Mouse (Mus musculus) spleen, postnatal 0 days (tissue): ENCODE measurements around the gene Acot2. TPM values are rescaled to one million over a fixed set of nuclear protein-coding genes. Genes with fewer than 3 reads are reported as not detected.

Experiments used
- polyA plus RNA-seq: library from polyadenylated mRNA; unstranded; fragments of >200 nt; fragmentation: Nextera tagmentation; extraction: Ambion mirVana; gene quantifications from 2 replicates; pipeline ENCODE4 v1.2.1, GENCODE M21; 2015

Gene Acot2
- polyA plus RNA-seq, result 19.0 and 19.9 TPM in 2 replicates

DNA sequence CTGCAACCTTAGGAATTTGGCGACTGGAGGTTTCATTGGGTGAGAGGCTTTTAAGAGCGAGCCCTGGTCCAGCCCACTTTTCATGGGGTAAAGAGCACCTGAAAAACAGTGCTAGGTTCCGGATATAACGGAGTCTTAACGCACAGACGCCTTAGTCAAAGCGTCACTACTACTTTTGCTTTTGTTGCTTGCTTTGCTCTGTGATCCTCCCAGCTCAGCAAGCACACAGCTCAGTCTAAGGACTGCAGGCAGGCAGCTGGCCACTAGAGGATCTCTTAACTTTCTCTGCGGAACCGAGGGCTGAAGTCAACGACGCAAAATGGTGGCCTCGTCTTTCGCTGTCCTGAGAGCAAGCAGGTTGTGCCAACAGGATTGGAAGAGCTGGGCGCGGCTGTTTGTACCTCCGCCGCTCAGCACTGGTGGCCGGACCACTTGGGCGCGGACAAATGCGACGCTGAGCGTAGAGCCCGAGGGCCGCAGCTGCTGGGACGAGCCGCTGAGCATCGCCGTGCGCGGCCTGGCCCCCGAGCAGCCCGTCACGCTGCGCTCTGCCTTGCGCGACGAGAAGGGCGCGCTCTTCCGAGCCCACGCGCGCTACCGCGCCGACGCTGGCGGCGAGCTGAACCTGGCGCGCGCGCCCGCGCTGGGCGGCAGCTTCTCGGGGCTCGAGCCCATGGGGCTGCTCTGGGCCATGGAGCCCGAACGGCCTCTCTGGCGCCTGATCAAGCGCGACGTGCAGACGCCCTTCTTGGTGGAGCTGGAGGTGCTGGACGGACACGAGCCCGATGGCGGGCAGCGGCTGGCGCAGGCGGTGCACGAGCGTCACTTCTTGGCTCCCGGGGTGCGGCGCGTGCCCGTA lies at the start of gene Acot2:
Gene Acot2 (plus strand): TSS at position 279 of the 859 bp plus-strand sequence.

DNA sequence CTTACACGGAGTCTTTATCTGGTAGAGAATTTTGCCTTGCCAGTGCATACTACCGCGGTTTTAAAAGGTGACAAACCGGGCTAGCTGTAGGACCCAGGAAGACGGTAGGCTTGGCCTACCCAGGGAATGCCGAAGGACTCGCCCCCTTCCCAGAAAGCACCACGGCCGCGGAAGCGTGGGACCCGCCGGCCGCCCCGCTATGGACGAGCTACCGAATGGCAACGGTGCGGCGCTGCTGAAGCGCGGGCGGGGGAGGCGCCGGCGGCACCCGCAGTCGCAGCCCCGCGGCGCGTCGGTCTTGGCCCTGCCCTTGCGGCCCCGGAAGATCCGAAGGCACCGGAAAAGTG lies 37.2 kb upstream of the Acot2 start, which contains the start of gene Riox1:
Gene Riox1 (plus strand): TSS at position 116 of the 347 bp plus-strand sequence.

DNA sequence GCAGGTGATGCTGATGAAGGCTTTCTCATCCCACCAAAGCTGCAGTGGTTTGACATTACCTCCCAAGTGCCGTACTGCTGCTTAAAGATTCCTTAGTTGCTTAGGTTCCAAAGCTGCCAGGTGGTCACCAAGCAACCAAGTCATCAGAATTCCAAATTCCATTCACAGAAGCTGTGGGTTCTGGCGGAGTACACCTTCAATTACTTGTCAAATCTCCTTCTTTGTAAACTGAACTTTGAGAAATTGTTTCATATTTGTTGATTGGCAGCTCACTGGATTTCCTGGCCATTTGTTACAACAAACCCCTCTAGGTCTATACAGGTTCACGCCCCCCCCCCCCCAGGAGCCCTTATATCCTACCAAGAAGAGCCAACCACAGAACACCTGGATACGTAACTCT lies 2.9 kb upstream of the Acot2 start, which contains the start of gene Heatr4:
Gene Heatr4 (minus strand): TSS at position 101 of the 400 bp plus-strand sequence.

DNA sequence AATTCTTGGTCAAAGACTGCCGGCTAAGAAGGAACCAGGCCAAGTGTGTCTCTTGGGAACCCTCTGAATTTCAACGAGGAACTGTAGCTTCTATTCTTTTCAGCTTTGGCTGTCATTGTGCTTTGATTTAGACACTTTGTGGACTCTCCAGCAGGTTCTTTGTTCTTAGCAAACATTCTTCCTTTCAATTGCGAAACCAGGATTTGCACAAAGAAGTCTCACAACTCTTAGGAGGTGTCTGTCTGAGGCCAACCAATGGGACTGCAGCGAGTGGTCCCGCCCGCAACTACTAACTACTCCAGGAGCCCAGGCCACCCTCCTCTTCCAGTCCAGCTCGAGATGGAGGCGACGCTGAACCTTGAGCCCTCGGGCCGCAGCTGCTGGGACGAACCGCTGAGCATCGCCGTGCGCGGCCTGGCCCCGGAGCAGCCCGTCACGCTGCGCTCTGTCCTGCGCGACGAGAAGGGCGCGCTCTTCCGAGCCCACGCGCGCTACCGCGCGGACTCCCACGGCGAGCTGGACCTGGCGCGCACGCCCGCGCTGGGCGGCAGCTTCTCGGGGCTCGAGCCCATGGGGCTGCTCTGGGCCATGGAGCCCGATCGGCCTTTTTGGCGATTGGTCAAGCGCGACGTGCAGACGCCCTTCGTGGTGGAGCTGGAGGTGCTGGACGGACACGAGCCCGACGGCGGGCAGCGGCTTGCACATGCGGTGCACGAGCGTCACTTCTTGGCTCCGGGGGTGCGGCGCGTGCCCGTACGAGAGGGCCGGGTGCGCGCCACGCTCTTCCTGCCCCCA lies 21.7 kb downstream of the Acot2 start, which contains the start of gene Acot1:
Gene Acot1 (plus strand): TSS at position 320 of the 795 bp plus-strand sequence.

DNA sequence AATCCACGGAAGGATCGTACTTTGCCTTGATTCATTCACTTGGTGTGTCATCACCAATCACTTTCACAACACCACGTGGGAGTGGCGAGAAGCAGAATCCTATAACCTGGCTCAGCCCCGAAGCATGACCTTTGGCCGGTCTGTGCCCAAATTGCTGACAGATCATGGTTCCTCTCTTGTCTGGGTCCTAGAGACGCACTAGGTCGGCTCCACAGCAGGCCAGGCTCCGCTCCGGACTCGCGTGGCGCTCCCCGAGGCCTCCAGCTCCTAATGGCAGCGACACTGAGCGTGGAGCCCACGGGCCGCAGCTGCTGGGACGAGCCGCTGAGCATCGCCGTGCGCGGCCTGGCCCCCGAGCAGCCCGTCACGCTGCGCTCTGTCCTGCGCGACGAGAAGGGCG lies 50.6 kb downstream of the Acot2 start, which contains the start of gene Acot4:
Gene Acot4 (plus strand): TSS at position 139 of the 400 bp plus-strand sequence.

DNA sequence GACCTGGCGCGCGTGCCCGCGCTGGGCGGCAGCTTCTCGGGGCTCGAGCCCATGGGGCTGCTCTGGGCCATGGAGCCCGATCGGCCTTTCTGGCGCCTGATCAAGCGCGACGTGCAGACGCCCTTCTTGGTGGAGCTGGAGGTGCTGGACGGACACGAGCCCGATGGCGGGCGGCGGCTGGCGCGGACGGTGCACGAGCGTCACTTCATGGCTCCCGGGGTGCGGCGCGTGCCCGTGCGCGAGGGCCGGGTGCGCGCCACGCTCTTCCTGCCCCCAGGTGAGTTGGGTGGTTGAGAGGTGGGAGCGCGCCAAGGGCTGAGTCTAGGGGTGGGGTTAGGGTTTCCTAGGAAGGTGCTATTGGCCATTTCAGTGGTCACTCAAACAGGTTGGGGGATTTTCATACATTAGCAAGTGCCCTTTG lies 51.0 kb downstream of the Acot2 start, which contains the start of gene Gm49366:
Gene Gm49366 (plus strand): TSS at position 245 of the 421 bp plus-strand sequence.

Other genes starting within 250 kb of the Acot2 start
- 0.37 and 0.44 TPM in 2 replicates for gene Papln, start 224.2 kb upstream of the Acot2 start, polyA plus RNA-seq
- gene Numb, start 65.9 kb upstream of the Acot2 start, polyA plus RNA-seq, result 13.7 and 16.1 TPM in 2 replicates
- 11.4 and 13.0 TPM in 2 replicates for gene Riox1, start 37.3 kb upstream of the Acot2 start, polyA plus RNA-seq
- gene Heatr4, start 3.0 kb upstream of the Acot2 start, polyA plus RNA-seq, result not detected in 2 replicates
- gene Acot1, start 21.6 kb downstream of the Acot2 start, polyA plus RNA-seq, result 5.7 and 6.8 TPM in 2 replicates
- 0.13 TPM in 2 replicates for gene Acot4, start 50.5 kb downstream of the Acot2 start, polyA plus RNA-seq
- gene Gm49366, start 51.1 kb downstream of the Acot2 start, polyA plus RNA-seq, result not detected in 2 replicates
- 0.04 TPM in 1 of 2 replicates, not detected in the other for gene Acot3, start 64.3 kb downstream of the Acot2 start, polyA plus RNA-seq
- not detected in 2 replicates for gene Acot5, start 81.5 kb downstream of the Acot2 start, polyA plus RNA-seq
- 0.90 and 1.3 TPM in 2 replicates for gene Acot6, start 112.8 kb downstream of the Acot2 start, polyA plus RNA-seq
- 0.63 and 1.0 TPM in 2 replicates for gene Dnal1, start 126.5 kb downstream of the Acot2 start, polyA plus RNA-seq
- 0.41 and 0.43 TPM in 2 replicates for gene Pnma1, start 160.6 kb downstream of the Acot2 start, polyA plus RNA-seq
- gene Elmsan1, start 231.0 kb downstream of the Acot2 start, polyA plus RNA-seq, result 6.1 and 6.8 TPM in 2 replicates